Mouse (Mus musculus) ES-CJ7 (cell line): Measurements from ENCODE around the gene Dmbx1.
A peak's percentile ranks its signal among the peaks of the same experiment; 100 is the strongest.

Source experiments
- DNase-seq: peaks from one replicate; pipeline ENCODE4 v3.0.0; 2011; ENCODE audit warnings: low read depth, low spot score

The Dmbx1 gene

DNA sequence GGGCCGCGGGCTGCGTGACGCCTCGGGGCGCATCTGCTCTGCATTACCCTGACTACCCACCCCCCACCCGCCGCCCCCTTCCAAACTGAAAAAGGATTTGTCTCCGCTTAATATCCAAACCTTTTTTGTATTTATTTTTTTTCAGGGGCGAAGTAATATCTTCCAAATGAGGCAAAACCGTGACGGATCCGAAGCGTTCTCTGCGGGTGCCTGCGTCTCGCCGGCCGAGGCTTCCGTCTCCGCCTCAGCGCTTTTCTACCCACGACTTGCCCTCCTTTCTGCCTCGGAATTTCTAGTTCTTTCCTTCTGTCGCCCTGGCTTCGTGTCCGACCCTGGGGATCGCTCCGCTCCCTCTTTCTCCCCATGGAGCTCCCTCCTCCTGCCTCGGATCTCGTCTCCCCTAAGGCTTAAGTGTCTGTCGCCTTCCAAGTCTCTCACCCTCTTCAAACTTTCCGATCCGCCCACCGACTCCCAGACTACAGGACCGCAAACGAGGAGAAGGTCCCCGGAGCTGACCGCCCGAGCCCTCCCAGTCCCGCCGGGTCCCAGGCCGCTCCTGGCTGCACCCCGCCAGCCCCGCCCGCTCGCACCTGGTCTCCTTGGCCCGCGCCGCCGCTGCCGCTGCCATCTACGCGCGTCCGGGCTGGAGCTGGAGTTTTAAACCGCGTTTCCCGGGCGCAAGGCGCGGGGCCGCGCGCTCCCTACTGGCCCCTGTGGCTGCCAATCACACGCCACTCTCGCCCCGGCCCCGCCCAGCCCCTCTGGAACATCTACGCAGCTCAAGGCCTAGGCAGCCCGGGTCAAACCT lies at the start of gene Dmbx1:
Gene Dmbx1 (minus strand): TSS at position 632 of the 808 bp plus-strand sequence.
- peak; percentile 84 for DNase-seq

DNA sequence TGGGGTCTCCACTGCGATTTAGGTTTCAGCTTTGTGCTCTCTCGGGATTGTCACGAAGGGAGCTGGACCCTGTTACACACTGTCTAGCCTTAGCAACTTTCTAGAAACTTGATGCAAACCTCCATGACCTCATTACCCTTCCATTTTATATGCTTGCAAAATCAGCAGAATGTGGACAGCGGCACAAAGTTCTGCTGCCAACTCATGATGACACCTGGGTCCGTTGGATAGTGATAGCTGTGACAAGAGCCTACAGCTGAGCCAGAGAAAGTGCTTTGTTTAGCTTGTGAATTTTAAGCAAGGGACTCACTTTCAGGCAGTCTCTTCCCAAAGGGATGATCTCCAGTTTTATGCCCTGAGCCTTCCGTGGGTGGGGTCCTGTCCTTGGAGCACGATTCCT lies 49.7 kb upstream of the Dmbx1 start:
- no peak for DNase-seq

DNA sequence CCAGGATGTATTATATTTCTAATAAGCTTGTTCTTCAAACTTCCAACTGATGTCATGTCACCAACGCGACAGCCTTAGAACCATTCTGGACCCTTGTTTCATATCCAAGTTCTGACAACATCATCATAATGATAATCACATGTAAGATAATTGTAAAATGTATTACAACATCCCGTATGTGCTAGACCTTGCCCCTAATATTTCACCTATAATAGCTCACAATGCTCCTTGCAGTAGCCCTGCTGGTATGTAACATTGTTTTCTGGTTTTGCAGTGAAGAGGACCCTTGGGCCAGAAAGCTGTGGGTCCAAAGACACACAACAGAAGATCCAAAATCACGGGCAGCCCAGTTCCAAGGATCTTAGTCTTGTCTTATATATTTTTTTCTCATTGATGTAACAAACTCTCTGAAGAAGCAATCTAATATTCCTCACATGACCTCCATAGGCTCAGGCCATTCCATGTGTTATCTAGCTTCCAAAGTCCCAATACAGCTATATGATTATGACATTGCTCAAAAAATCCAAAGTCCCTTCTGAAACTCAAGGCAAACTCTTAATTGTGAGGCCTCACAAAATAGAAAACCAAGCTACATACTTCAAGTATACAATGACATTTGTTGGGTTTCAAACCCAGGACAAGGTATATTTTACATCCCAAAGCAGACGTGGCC lies 48.3 kb upstream of the Dmbx1 start:
- DNase-seq = no peak

DNA sequence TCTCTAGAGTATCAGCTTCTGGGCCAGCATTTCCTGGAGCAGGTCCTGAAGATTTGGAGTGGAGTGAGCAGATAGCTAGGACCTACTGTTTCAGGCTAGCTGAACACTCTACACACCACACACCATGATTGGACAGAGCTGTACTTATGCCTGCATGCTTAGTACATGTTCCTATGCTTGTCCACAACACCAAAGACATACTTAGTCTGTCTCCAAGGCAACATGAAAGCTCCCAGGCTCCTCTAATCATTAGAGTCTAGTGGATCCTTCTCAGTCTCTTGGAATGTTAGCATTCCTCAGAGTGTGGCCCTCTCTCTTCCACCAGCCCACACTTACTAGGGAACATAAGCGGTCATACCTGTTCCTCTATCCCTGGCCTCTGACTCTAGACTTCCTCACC lies 47.7 kb upstream of the Dmbx1 start:
- DNase-seq = no peak

- DNase-seq = peak; percentile 78
Measured at GRCm38 (mm10) chr4:115984967-115985366, 45.2 kb upstream of the Dmbx1 start.

- peak; percentile 83 for DNase-seq
Measured at GRCm38 (mm10) chr4:115984111-115984510, 44.4 kb upstream of the Dmbx1 start.

DNA sequence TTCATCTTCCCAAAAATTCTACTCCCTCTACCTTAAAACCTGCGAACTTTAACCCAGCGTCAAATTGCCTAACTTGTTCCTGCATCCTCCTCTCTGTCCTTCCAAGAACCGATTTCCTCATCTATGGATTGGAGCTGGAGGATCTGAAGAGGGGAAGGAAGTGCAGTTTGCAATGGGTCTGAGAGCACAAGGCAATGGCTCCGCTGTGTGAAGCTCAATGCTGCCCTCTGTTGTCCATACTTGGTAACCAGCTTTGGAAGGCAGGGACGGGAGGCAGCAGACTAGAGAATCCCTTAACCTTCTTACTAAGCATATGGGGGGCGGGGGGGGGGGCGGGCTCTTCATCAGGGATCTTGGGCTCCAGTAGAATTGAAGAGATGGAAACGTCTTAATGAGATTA lies 41.0 kb upstream of the Dmbx1 start:
- DNase-seq = peak; percentile 87

DNA sequence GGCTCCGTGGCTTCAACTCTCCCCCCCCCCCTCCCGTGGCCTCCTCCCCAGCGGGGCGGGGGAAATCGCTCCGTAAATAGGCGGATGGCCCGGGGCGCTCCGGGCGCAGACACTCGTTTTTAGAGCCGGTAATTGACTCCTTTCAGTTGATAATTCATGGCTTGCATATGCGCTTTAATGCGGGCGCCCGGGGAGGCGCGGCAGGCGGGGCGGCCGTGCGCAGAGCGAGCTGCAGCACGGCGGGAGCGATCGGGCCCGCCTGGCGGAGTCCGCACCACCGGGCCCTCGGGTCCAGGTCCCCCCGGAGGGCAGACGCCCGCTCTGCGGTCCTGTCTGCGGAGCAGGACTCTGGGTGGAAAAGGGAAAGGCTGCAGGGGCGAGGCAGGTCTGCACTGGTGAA lies 39.7 kb upstream of the Dmbx1 start:
- DNase-seq = peak; percentile 65

GRCm38 (mm10) chr4:115978911-115979310 lies 39.2 kb upstream of the Dmbx1 start:
- DNase-seq = no peak

GRCm38 (mm10) chr4:115972543-115972942 lies 32.8 kb upstream of the Dmbx1 start:
- no peak for DNase-seq

DNA sequence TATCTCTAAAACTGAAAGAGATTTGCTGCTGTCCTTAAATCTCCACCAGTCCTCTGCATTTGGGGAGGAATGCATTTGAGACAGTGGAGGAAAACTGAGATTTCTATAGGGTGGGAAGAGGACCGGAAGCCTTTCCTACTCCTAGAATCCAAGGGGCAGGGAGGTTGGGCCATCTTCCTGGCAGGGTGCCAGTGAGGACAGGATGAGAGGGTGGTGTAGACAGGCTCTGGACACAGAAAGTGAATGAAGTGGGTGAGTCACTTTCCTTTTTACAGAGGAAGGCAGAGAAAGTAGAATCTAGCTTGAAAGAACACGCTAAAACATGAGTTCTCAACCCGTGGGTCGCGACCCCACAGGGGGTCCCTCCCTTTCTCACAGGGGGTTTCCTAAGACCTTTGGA lies 24.7 kb upstream of the Dmbx1 start:
- no peak for DNase-seq

DNA sequence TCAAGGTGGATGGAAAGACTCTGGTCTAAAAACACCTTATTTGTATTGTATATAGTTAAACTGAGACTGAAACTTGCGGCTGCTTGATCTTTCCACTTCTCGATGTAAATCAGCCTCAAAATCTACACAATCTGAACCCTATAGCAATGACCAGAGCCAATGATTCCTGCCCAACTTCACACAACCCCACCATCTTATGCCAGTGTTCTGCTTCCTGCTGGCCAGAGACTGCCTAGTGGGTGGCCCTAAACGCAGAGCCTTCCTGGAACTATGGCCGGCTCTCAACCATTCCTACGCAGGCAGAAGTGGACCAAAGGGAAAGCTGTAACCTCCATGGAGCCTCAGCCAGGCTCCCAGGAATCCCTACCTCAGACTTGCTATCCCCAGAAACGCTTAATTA lies 24.0 kb upstream of the Dmbx1 start:
- no peak for DNase-seq

DNA sequence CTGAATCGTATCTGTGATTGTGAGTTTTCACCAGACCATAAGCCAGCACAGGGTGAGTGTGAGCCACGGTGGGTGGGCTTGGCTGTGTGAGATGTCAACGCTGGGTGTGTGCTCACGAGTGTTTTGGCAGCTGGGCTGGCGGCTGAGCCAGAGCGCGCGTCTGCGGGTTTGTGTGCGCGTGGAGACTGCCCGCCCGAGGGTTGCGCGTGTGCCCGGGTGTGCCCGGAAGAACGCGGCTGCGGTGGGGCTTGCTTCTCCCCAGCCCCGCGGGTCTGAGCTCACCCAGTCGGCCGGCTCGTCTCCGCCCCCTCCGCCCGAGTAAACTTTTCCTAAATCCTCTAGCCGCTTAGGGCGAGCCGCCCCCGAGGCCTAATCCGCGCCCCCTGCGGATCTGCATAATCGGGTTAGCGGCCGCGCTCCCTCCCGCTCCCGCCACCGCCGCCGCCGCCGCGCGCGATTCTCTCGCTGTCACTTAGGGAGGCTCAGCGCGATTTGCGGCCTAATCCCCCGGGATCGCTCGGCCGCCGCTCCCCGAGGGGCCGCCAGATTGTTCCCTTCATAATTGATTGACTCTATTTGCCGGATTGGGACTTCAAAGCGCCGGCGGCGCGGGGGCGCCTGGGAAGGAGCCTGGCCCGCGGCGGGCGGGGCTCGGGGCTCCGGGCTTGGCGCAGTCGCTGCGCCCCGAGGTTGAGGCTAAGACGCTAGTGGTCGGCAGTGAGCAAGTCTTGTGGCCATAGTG lies 23.1 kb upstream of the Dmbx1 start:
- DNase-seq = peak; percentile 71

DNA sequence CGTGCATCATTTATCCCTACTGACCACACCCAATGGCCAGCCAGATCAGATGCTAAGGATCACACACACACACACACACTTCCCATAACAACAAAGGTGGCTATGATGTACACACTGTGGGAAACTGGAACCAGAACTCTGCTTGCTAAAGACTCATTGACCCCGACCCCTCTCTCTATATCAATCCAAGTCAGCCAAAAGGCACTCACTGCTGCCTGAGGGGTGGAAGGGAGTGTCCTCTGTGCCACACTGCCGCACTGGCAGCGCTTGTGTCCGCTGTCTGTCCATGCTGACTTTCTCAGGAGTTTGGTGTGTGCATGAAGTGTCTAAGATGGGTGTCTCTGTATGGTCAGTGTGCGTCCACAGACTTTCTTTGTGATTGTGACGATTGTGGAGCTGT lies 22.3 kb upstream of the Dmbx1 start:
- no peak for DNase-seq

DNA sequence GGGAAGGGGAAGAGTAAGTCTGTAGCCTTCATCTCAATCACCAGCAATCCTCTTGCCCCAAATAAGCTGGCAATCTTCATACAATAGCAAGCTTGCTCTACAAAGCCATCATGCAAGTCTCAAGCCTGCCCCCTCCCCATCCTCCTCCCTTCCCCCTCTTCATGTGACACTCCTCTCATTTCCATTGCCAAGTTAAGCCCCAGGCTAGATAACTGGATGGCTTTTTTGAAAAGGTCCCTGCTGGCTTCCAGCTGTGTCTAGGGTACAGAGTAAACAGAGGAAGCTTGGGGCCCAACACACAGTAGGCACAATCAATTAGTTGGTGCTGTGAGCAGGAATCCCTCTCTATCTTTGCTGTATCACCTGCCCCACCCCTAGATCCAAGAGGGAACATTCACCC lies 19.8 kb upstream of the Dmbx1 start:
- DNase-seq = peak; percentile 59

GRCm38 (mm10) chr4:115955494-115955775 lies 15.7 kb upstream of the Dmbx1 start:
- DNase-seq = peak; percentile 43

- peak; percentile 94 for DNase-seq
Measured at GRCm38 (mm10) chr4:115954656-115955493, 15.1 kb upstream of the Dmbx1 start.

- no peak for DNase-seq
Measured at GRCm38 (mm10) chr4:115953559-115953958, 13.8 kb upstream of the Dmbx1 start.

GRCm38 (mm10) chr4:115952758-115953157 lies 13.0 kb upstream of the Dmbx1 start:
- DNase-seq = peak; percentile 78

DNA sequence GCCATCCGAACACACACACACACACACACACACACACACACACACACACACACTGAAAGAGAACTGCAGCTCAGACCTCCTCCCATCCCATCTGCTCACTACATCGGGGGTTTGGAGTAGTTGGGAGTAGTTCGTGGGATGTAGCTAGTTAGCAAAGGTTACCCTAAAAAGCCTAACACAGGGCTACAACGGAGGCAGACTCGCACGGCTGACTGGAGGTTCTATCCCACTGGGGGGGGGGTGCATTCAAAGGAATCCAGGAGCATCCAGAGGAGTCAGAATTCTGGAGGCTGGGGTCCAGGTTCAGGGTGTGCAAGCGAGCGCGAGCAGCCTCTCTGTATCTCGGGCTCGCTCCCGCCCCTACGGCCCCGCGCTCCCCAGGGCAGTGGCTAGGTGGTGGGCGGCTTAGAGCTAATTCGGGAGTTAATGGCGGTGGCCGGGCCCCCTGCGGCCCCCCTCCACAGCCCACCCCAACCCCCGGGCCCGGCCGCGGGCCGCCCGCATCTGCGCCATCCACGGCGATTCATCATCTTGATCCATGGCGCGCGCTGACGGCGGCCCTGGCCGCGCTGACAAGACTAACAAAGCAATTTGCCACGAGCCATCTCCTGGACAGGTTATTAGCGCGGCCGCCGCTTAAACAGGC lies 4.1 kb upstream of the Dmbx1 start:
- DNase-seq = no peak

- DNase-seq = no peak
Measured at GRCm38 (mm10) chr4:115941242-115941820, 1.6 kb upstream of the Dmbx1 start.
